Mouse (Mus musculus) spleen, adult 2 months (tissue): ENCODE data around the gene Dclk2. TPM values are rescaled to one million over a fixed set of nuclear protein-coding genes. Genes with fewer than 3 reads are reported as not detected.

Source experiments
- DNase-seq, 2 experiments: peaks; one replicate each; pipeline versions ENCODE4 v3.0.0 to v3.0.0-alpha.2; 2012 to 2021; ENCODE audit warnings: low spot score in 2 of 2, low read depth in 1 of 2
- H3K27ac ChIP-seq: fragments of 200-500 bp; 2 replicates; pipeline ENCODE4 v1.5.1; 2012; ENCODE audit warnings: low read length, inconsistent platforms; ENCODE audit not compliant: insufficient read depth
- H3K27me3 ChIP-seq: fragments of 200-500 bp; 2 replicates; pipeline ENCODE4 v1.6.1; 2012; ENCODE audit warnings: mild to moderate bottlenecking, moderate library complexity, low read length, inconsistent platforms; ENCODE audit not compliant: control insufficient read depth, insufficient read depth
- H3K36me3 ChIP-seq: fragments of 200-500 bp; 2 replicates; pipeline ENCODE4 v1.6.1; 2012; ENCODE audit warnings: mild to moderate bottlenecking, low read length, inconsistent platforms; ENCODE audit not compliant: control insufficient read depth, insufficient read depth
- H3K4me1 ChIP-seq: fragments of 200-500 bp; 2 replicates; pipeline ENCODE4 v1.6.1; 2011; ENCODE audit warnings: inconsistent platforms; ENCODE audit not compliant: control insufficient read depth, insufficient read depth, insufficient read length
- H3K4me3 ChIP-seq: fragments of 200-500 bp; 2 replicates; pipeline ENCODE4 v1.5.1; 2011; ENCODE audit warnings: mild to moderate bottlenecking, inconsistent platforms; ENCODE audit not compliant: insufficient read depth, insufficient read length; ENCODE audit errors: extremely low read depth
- CTCF ChIP-seq: fragments of 200-500 bp; IDR thresholded peaks from 2 replicates; pipeline ENCODE4 v1.5.1; 2011; ENCODE audit warnings: mild to moderate bottlenecking, inconsistent platforms; ENCODE audit not compliant: insufficient read depth, insufficient read length, insufficient replicate concordance; ENCODE audit errors: extremely low read depth
- POLR2A ChIP-seq: fragments of 200-500 bp; IDR thresholded peaks from 2 replicates; pipeline ENCODE4 v1.6.1; 2011; ENCODE audit warnings: low read depth, low read length, inconsistent platforms
- WGBS: fragments of 180-500 bp; shearing (Covaris S2); methylation state at CpG from one replicate; pipeline ENCODE4 v1.1.7; 2018; 5-methylcytosine and 5-hydroxymethylcytosine counted together
- polyA plus RNA-seq: library from polyadenylated mRNA; depleted of rRNA; stranded (reverse); fragments of >200 nt; gene quantifications from 2 replicates; pipeline ENCODE4 v1.2.3, GENCODE M21; 2012

Dclk2 gene
- polyA plus RNA-seq, 1 experiment, result 11.9 TPM

DNA sequence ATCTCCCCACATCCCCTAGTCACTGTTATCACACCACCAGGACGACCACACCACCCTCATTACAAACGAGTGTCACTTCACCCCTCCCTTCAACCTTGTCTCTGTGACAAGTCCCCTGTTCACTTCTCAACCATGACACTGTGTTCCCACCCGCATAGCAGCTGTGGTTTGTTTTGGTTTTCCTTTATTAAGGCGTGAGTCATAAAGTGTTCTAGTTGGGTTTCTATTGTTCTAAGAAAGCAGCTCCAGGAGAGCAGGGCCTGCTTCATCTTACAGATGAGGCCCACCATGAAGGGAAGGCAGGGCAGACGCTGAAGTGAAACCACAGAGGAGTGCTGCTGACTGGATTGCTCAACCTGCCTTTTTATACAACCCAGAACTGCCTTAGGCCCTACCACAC, 83.3 kb downstream of the Dclk2 start:
- no peaks in the 10 kb centered on the region for H3K36me3 ChIP-seq
- no peaks in the 10 kb centered on the region for H3K4me1 ChIP-seq
- H3K27me3 ChIP-seq, result no peaks in the 10 kb centered on the region
- no peak for DNase-seq
- WGBS, result 37% methylated on average over 5 of the region's 5 CpGs
- H3K27ac ChIP-seq, result no peak overlapping the region
- no peak overlapping the region for H3K4me3 ChIP-seq
- no peak for TF ChIP-seq CTCF
- no peak for TF ChIP-seq POLR2A

DNA sequence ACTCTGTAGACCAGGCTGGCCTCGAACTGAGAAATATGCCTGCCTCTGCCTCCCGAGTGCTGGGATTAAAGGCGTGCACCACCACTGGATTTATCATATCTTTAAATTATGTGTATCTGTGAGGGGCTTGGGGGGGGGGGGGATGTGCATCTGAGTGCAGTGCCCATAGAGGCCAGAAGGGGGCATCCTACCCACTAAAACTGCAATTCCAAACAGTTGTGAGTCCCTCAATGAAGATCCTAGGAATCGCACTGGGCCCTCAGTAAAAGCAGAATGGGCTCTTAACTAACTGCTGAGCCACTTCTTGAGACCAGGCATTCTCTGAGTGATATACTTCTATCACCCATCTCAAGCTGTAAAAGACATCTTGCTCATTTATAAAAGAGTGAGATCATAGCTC, 85.5 kb downstream of the Dclk2 start:
- Histone ChIP-seq H3K27ac (no peak overlapping the region), H3K4me3 (no peak overlapping the region), H3K4me1 (no peaks in the 10 kb centered on the region), H3K36me3 (no peaks in the 10 kb centered on the region), H3K27me3 (no peaks in the 10 kb centered on the region)
- 94% methylated on average over 4 of the region's 4 CpGs for WGBS
- no peak for DNase-seq
- TF ChIP-seq CTCF, result no peak
- no peak for TF ChIP-seq POLR2A

DNA sequence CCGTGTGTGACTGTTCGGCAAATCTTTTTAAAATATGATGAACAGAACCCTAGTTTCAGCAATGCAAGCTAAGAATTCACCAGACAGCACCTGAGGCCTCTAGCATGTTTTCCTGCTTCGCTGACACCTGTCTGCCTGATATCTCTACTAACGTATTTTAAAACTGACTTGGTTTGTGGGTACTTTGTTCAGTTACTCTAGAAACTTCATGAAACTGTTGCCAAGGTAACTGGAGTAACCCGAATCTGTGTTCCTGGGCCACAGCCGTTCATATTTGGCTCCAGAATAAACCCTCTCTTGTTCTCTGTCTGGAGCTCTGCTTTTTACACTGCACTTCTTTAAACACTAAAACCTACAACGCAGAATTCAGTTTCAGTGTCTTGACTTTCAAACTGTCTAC, 86.3 kb downstream of the Dclk2 start:
- no peaks in the 10 kb centered on the region for H3K36me3 ChIP-seq
- no peaks in the 10 kb centered on the region for H3K27me3 ChIP-seq
- H3K27ac ChIP-seq, result no peak overlapping the region
- 80% methylated on average over 7 of the region's 7 CpGs for WGBS
- no peak for DNase-seq
- no peak overlapping the region for H3K4me3 ChIP-seq
- H3K4me1 ChIP-seq, result no peaks in the 10 kb centered on the region
- TF ChIP-seq CTCF, result no peak
- TF ChIP-seq POLR2A, result no peak

DNA sequence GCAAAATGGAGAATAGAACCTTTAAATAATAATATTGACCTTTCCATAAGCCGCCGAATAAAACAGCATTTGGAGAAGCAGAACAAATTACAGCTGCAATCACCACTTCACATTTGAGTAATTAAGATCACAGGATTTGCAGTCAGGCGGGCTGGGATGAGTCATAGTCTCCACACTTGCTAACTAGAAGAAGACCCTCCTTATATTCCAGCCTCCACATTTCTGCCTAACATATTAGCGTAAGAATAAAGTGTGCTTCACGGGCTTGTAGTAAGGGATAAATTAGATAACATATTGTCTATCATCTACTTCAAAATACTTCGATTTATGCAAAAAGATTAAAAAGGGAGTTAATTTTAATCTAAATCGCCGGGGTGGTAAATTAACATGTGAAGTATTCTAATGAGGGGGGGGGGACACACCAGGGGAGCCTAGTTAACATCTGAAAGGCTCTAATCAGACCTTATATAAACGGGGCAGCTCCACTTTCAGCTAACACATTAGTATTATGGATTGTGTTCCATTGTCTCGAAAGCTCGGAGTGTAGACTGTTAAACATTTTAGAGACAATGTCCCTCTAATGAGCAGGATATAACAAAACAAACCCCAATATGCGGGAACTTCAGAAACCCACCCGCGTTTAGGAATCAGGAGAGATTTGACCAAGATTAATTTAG, 87.9 kb downstream of the Dclk2 start:
- Histone ChIP-seq H3K27ac (no peak overlapping the region), H3K4me3 (no peak overlapping the region), H3K27me3 (no peaks in the 10 kb centered on the region), H3K4me1 (no peaks in the 10 kb centered on the region), H3K36me3 (no peaks in the 10 kb centered on the region)
- TF ChIP-seq CTCF (no peak), POLR2A (no peak)
- DNase-seq, result no peak
- WGBS, result 83% methylated on average over 14 of the region's 14 CpGs

DNA sequence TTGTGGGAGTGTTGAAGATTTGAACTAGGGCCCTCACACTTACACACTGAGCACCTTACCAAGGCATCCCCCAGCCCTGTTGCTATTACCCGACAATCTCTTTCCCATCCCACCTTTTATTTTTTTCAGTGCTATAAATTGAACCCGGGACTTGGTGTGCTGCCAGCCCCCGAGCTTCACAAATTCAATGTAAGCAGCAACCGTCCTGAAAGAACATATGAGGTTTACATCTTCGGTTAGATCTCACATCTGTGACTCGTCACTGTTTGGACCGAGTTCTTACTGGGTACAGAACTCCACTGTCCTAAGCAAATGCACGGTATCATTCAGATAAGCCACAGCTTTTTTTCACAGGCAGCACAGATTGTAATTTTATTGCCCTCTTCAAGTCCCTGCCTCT, 88.5 kb downstream of the Dclk2 start:
- H3K4me1 ChIP-seq, result no peaks in the 10 kb centered on the region
- DNase-seq, result no peak
- H3K4me3 ChIP-seq, result no peak overlapping the region
- TF ChIP-seq POLR2A (no peak), CTCF (no peak)
- no peak overlapping the region for H3K27ac ChIP-seq
- WGBS, result 89% methylated on average over 8 of the region's 8 CpGs
- no peaks in the 10 kb centered on the region for H3K27me3 ChIP-seq
- H3K36me3 ChIP-seq, result no peaks in the 10 kb centered on the region

DNA sequence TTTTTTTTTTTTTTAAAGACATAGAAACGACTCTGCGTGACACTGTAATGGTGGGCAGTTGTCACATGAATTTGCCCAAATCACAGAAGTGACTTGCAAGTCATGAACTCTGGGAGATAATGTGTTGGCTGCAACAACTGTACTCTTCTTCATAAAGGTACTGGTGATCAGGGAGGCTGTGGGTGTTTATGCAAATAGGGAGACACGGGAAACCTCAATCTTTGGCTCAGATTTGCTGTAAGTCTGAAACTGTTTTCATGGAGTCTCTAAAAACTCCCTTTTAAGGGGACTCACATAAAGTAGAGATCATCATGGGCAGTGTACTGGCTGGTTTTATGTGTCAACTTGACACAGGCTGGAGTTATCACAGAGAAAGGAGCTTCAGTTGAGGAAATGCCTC, 93.1 kb downstream of the Dclk2 start:
- TF ChIP-seq POLR2A, result no peak
- TF ChIP-seq CTCF, result no peak
- 77% methylated on average over 3 of the region's 3 CpGs for WGBS

DNA sequence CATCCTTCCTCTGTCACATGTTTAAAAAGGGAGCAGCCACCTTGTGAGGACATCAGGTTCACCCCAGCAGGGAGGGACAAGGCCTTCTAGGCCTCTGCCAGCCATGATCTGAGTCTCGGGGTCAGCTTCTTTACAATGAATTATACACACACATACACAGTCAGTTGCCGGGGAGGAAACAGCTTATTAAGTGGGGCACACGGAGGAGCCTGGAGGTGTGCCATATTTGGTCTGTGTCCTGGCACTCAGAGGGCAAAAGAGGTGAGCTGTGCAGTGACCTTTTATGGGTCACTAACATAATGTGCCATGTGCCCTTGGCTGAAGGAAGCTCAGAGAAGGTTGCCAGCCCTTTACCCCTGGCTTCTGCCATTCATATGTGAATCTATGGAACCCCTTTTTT, 99.3 kb downstream of the Dclk2 start:
- no peak overlapping the region for H3K27ac ChIP-seq
- no peak overlapping the region for H3K4me3 ChIP-seq
- no peak for TF ChIP-seq POLR2A
- no peak for TF ChIP-seq CTCF
- H3K36me3 ChIP-seq, result no peaks in the 10 kb centered on the region; the same call in 1 of the 2 replicates
- no peaks in the 10 kb centered on the region for H3K4me1 ChIP-seq
- WGBS, result 84% methylated on average over 3 of the region's 3 CpGs
- no peak for DNase-seq
- no peaks in the 10 kb centered on the region for H3K27me3 ChIP-seq

More for the DNA sequence above, 93.1 kb downstream of the Dclk2 start:
- no peak for DNase-seq
- Histone ChIP-seq H3K27ac (no peak overlapping the region), H3K27me3 (no peaks in the 10 kb centered on the region), H3K4me1 (no peaks in the 10 kb centered on the region), H3K36me3 (no peaks in the 10 kb centered on the region; the same call in 1 of the 2 replicates), H3K4me3 (no peak overlapping the region)
